Mouse (Mus musculus) ES-E14 (cell line): ENCODE results near the gene Aurkaip1. TPM values are rescaled to one million over a fixed set of nuclear protein-coding genes. Genes with fewer than 3 reads are reported as not detected.
A peak's percentile ranks its signal among the peaks of the same experiment; 100 is the strongest.

Source experiments
- DNase-seq: peaks from one replicate; pipeline ENCODE4 v3.0.0-alpha.2; 2013; ENCODE audit warnings: low read depth, low spot score
- H3K27ac ChIP-seq: 2 replicates; pipeline ENCODE4 v1.5.1; 2012; ENCODE audit warnings: low read depth, mild to moderate bottlenecking, low read length, moderate library complexity, mixed read lengths; ENCODE audit not compliant: poor library complexity, insufficient read depth, severe bottlenecking
- H3K36me3 ChIP-seq: 2 replicates; pipeline ENCODE4 v1.6.1; 2012; ENCODE audit warnings: mild to moderate bottlenecking, low read length, moderate library complexity, mixed read lengths; ENCODE audit not compliant: control insufficient read depth, poor library complexity, insufficient read depth, severe bottlenecking
- H3K4me1 ChIP-seq, 2 experiments: fragments of 150-350 bp in 1 of 2; sonication (generic) in 1 of 2; 2 replicates each; pipeline ENCODE4 v1.6.1; 2012; ENCODE audit warnings: low read length in 2 of 2, mild to moderate bottlenecking in 1 of 2, mixed read lengths in 1 of 2; ENCODE audit not compliant: control insufficient read depth in 2 of 2, insufficient read depth in 2 of 2, poor library complexity in 1 of 2
- H3K4me3 ChIP-seq, 2 experiments: fragments of 150-350 bp in 1 of 2; sonication (generic) in 1 of 2; 2 replicates each; pipeline ENCODE4 v1.5.1; 2012; ENCODE audit warnings: low read length in 2 of 2, low read depth in 1 of 2, mild to moderate bottlenecking in 1 of 2, mixed read lengths in 1 of 2; ENCODE audit not compliant: insufficient read depth in 1 of 2, poor library complexity in 1 of 2, severe bottlenecking in 1 of 2
- H3K9ac ChIP-seq: 2 replicates; pipeline ENCODE4 v1.6.1; 2012; ENCODE audit warnings: low read depth, mild to moderate bottlenecking, low read length, mixed read lengths; ENCODE audit not compliant: poor library complexity, insufficient read depth, severe bottlenecking
- H3K9me3 ChIP-seq: fragments of 150-350 bp; sonication (generic); 2 replicates; pipeline ENCODE4 v1.6.1; 2012; ENCODE audit warnings: low read depth, mild to moderate bottlenecking, low read length; ENCODE audit not compliant: control insufficient read depth, insufficient read depth
- CHD2 ChIP-seq: IDR thresholded peaks from 2 replicates; pipeline ENCODE4 v1.6.1; 2014; ENCODE audit warnings: mild to moderate bottlenecking, low read depth, low read length, inconsistent platforms
- HCFC1 ChIP-seq: IDR thresholded peaks from 2 replicates; pipeline ENCODE4 v1.6.1; 2012; ENCODE audit warnings: low read length, inconsistent platforms, borderline replicate concordance; ENCODE audit not compliant: insufficient read depth
- MAFK ChIP-seq: IDR thresholded peaks from 2 replicates; pipeline ENCODE4 v1.6.1; 2014; ENCODE audit warnings: mild to moderate bottlenecking, low read depth, low read length, inconsistent platforms; ENCODE audit not compliant: insufficient read depth
- ZC3H11A ChIP-seq: IDR thresholded peaks from 2 replicates; pipeline ENCODE4 v1.6.1; 2012; ENCODE audit warnings: low read depth, mild to moderate bottlenecking, inconsistent platforms, low read length, borderline replicate concordance
- ZNF384 ChIP-seq: IDR thresholded peaks from 2 replicates; pipeline ENCODE4 v1.6.1; 2012; ENCODE audit warnings: low read depth, low read length, inconsistent platforms
- in situ Hi-C, 2 experiments: fragments of 600-800 bp; cut with MboI; formaldehyde crosslinking; loops; one replicate each; pipeline ENCODE4 v1.15.1; 2025; ENCODE audit warnings: low sequenced_read_pairs in 2 of 2, inconsistent platforms in 1 of 2; ENCODE audit not compliant: unreplicated experiment in 2 of 2
- total RNA-seq: library from RNA; depleted of rRNA; stranded (reverse); fragments of 300-350 nt; gene quantifications from 2 replicates; pipeline ENCODE4 v1.2.3, GENCODE M21; 2012

The Aurkaip1 gene
- total RNA-seq, 1 experiment, result 162 TPM

GRCm38 (mm10) chr4:155831831-155832230, 759 bp downstream of the Aurkaip1 start:
- in situ Hi-C loops, result no loop called here
- peak overlapping the region; percentile 87 to 91 for H3K4me3 ChIP-seq
- DNase-seq, result no peak
- H3K36me3 ChIP-seq, result peaks cover 2% of the 10 kb centered on the region; the same call in 1 of the 2 replicates
- peaks cover 0 to 6% of the 10 kb centered on the region in 2 experiments; a peak in 1 of 4 replicates for H3K4me1 ChIP-seq
- no peak overlapping the region for H3K27ac ChIP-seq
- H3K9ac ChIP-seq, result peak overlapping the region; percentile 89
- H3K9me3 ChIP-seq, result no peaks in the 10 kb centered on the region
- TF ChIP-seq CHD2, result no peak

GRCm38 (mm10) chr4:155832321-155832720, 1.2 kb downstream of the Aurkaip1 start:
- H3K4me3 ChIP-seq, result peak overlapping the region; percentile 87 to 91
- H3K9ac ChIP-seq, result peak overlapping the region; percentile 89
- no peak overlapping the region for H3K27ac ChIP-seq
- H3K4me1 ChIP-seq, result peaks cover 0 to 6% of the 10 kb centered on the region in 2 experiments; a peak in 1 of 4 replicates
- H3K36me3 ChIP-seq, result peaks cover 2% of the 10 kb centered on the region; the same call in 1 of the 2 replicates
- no peak for TF ChIP-seq MAFK
- TF ChIP-seq HCFC1, result no peak
- no peak for TF ChIP-seq ZC3H11A
- TF ChIP-seq ZNF384, result no peak
- TF ChIP-seq CHD2, result no peak
- no peak for DNase-seq
- in situ Hi-C loops, result no loop called here
- H3K9me3 ChIP-seq, result no peaks in the 10 kb centered on the region

GRCm38 (mm10) chr4:155833234-155833633, 2.2 kb downstream of the Aurkaip1 start:
- H3K9me3 ChIP-seq, result no peaks in the 10 kb centered on the region
- DNase-seq, result no peak
- H3K9ac ChIP-seq, result no peak overlapping the region
- in situ Hi-C loops, result no loop called here
- H3K4me1 ChIP-seq, result peaks cover 0 to 6% of the 10 kb centered on the region in 2 experiments; a peak in 1 of 4 replicates
- H3K27ac ChIP-seq, result no peak overlapping the region
- no peak overlapping the region for H3K4me3 ChIP-seq
- peaks cover 2% of the 10 kb centered on the region; the same call in 1 of the 2 replicates for H3K36me3 ChIP-seq
- TF ChIP-seq ZNF384 (no peak), CHD2 (no peak), HCFC1 (no peak), ZC3H11A (no peak), MAFK (no peak)

- no peak overlapping the region for H3K27ac ChIP-seq
- no peak overlapping the region for H3K4me3 ChIP-seq
- peaks cover 2% of the 10 kb centered on the region; the same call in 1 of the 2 replicates for H3K36me3 ChIP-seq
- no peak for DNase-seq
- peaks cover under 1 to 6% of the 10 kb centered on the region in 2 experiments; a peak in 2 of 4 replicates for H3K4me1 ChIP-seq
- H3K9me3 ChIP-seq, result no peaks in the 10 kb centered on the region
- TF ChIP-seq MAFK, result no peak
- TF ChIP-seq CHD2, result peak; percentile 73
- TF ChIP-seq HCFC1, result no peak; the same call in 1 of the 2 replicates
- no peak for TF ChIP-seq ZNF384
- TF ChIP-seq ZC3H11A, result no peak
- in situ Hi-C loops, result no loop called here
- no peak overlapping the region for H3K9ac ChIP-seq
Measured at GRCm38 (mm10) chr4:155833836-155834235, 2.8 kb downstream of the Aurkaip1 start.
